Mouse (Mus musculus) liver, adult 2 months (tissue): ENCODE measurements around the gene Mpo. TPM values are rescaled to one million over a fixed set of nuclear protein-coding genes. Genes with fewer than 3 reads are reported as not detected.

Experiments
- DNase-seq: peaks from one replicate; pipeline ENCODE4 v3.0.0-alpha.2; 2011; ENCODE audit warnings: low read depth, low spot score; ENCODE audit errors: extremely low read depth
- H3K27ac ChIP-seq: fragments of 200-500 bp; replicated peaks from 2 replicates; pipeline ENCODE4 v1.5.1; 2012; ENCODE audit warnings: low read depth, mild to moderate bottlenecking, control low read depth, inconsistent platforms, low read length; ENCODE audit not compliant: insufficient read depth
- H3K27me3 ChIP-seq: fragments of 200-500 bp; 2 replicates; pipeline ENCODE4 v1.6.1; 2012; ENCODE audit warnings: mild to moderate bottlenecking, moderate library complexity, low read length, inconsistent platforms; ENCODE audit not compliant: control insufficient read depth, insufficient read depth
- H3K36me3 ChIP-seq: fragments of 200-500 bp; 2 replicates; pipeline ENCODE4 v1.6.1; 2012; ENCODE audit warnings: low read length, inconsistent platforms; ENCODE audit not compliant: control insufficient read depth, insufficient read depth
- H3K4me1 ChIP-seq: fragments of 200-500 bp; 2 replicates; pipeline ENCODE4 v1.6.1; 2011; ENCODE audit warnings: low read length; ENCODE audit not compliant: control insufficient read depth, insufficient read depth
- H3K4me3 ChIP-seq: fragments of 200-500 bp; 2 replicates; pipeline ENCODE4 v1.5.1; 2011; ENCODE audit warnings: low read depth, mild to moderate bottlenecking, control low read depth, low read length, moderate library complexity; ENCODE audit not compliant: insufficient read depth
- H3K79me2 ChIP-seq: fragments of 200-500 bp; 2 replicates; pipeline ENCODE4 v1.6.1; 2012; ENCODE audit warnings: inconsistent platforms, mild to moderate bottlenecking, low read length, moderate library complexity; ENCODE audit not compliant: control insufficient read depth, insufficient read depth
- H3K9ac ChIP-seq: fragments of 200-500 bp; 2 replicates; pipeline ENCODE4 v1.6.1; 2012; ENCODE audit warnings: low read depth, mild to moderate bottlenecking, control low read depth, inconsistent platforms, low read length
- CTCF ChIP-seq: fragments of 200-500 bp; IDR thresholded peaks from 2 replicates; pipeline ENCODE4 v1.5.1; 2011; ENCODE audit warnings: low read depth, low read length, control low read depth
- POLR2A ChIP-seq: fragments of 200-500 bp; IDR thresholded peaks from 2 replicates; pipeline ENCODE4 v1.6.1; 2011; ENCODE audit warnings: low read length, control low read depth; ENCODE audit not compliant: insufficient read depth; ENCODE audit errors: extremely low read depth
- WGBS: fragments of 180-500 bp; shearing (Covaris S2); methylation state at CpG from one replicate; pipeline ENCODE4 v1.1.7; 2018; 5-methylcytosine and 5-hydroxymethylcytosine counted together
- polyA plus RNA-seq: library from polyadenylated mRNA; depleted of rRNA; stranded (reverse); fragments of >200 nt; gene quantifications from 2 replicates; pipeline ENCODE4 v1.2.3, GENCODE M21; 2012
- total RNA-seq: library from RNA; depleted of rRNA; stranded (reverse); fragments of >200 nt; gene quantifications from 2 replicates; pipeline ENCODE4 v1.2.3, GENCODE M21; 2014

The Mpo gene
- total and polyA plus RNA-seq, 2 experiments: 0.06 TPM; not detected in 1

- H3K4me1 ChIP-seq: no peaks in the 10 kb centered on the region
- H3K4me3 ChIP-seq: peak overlapping the region; percentile 75
- DNase-seq: no peak
- H3K79me2 ChIP-seq: 0 out of 2 replicates have a peak, but pooled peaks cover 3% of the 10 kb centered on the region
- H3K27me3 ChIP-seq: no peaks in the 10 kb centered on the region
- H3K36me3 ChIP-seq: no peaks in the 10 kb centered on the region
- TF ChIP-seq CTCF (no peak), POLR2A (no peak)
- 83% methylated on average over 15 of the region's 15 CpGs for WGBS
- H3K9ac ChIP-seq: peak overlapping the region; percentile 29
- H3K27ac ChIP-seq: peak overlapping the region; percentile 54
Measured at GRCm38 (mm10) chr11:87756251-87756820, 37.0 kb upstream of the Mpo start.

- H3K4me3 ChIP-seq: peak overlapping the region; percentile 75
- TF ChIP-seq CTCF: no peak
- TF ChIP-seq POLR2A: no peak
- no peaks in the 10 kb centered on the region for H3K4me1 ChIP-seq
- no peaks in the 10 kb centered on the region for H3K27me3 ChIP-seq
- WGBS: 80% methylated on average over 25 of the region's 25 CpGs
- 0 out of 2 replicates have a peak, but pooled peaks cover 3% of the 10 kb centered on the region for H3K79me2 ChIP-seq
- no peak for DNase-seq
- peak overlapping the region; percentile 69 for H3K9ac ChIP-seq
- H3K36me3 ChIP-seq: no peaks in the 10 kb centered on the region
- peak overlapping the region; percentile 43; the same call in 1 of the 2 replicates for H3K27ac ChIP-seq
Measured at GRCm38 (mm10) chr11:87757001-87757954, 36.1 kb upstream of the Mpo start.

- no peaks in the 10 kb centered on the region for H3K36me3 ChIP-seq
- 0 out of 2 replicates have a peak, but pooled peaks cover 3% of the 10 kb centered on the region for H3K79me2 ChIP-seq
- no peaks in the 10 kb centered on the region for H3K4me1 ChIP-seq
- 79% methylated on average over 7 of the region's 7 CpGs for WGBS
- DNase-seq: no peak
- H3K4me3 ChIP-seq: no peak overlapping the region
- H3K27ac ChIP-seq: no peak overlapping the region
- H3K9ac ChIP-seq: no peak overlapping the region
- TF ChIP-seq CTCF (no peak), POLR2A (no peak)
- peaks cover 1% of the 10 kb centered on the region; the same call in 1 of the 2 replicates for H3K27me3 ChIP-seq
Measured at GRCm38 (mm10) chr11:87758161-87758911, 35.0 kb upstream of the Mpo start.

GRCm38 (mm10) chr11:87758957-87759608 is 34.3 kb upstream of the Mpo start:
- no peak for DNase-seq
- H3K4me3 ChIP-seq: no peak overlapping the region
- TF ChIP-seq CTCF: no peak
- TF ChIP-seq POLR2A: no peak
- H3K4me1 ChIP-seq: peaks cover 7% of the 10 kb centered on the region; the same call in 1 of the 2 replicates
- peaks cover 5% of the 10 kb centered on the region for H3K27me3 ChIP-seq
- H3K27ac ChIP-seq: no peak overlapping the region
- WGBS: 79% methylated on average over 4 of the region's 4 CpGs
- no peak overlapping the region for H3K9ac ChIP-seq
- 0 out of 2 replicates have a peak, but pooled peaks cover 3% of the 10 kb centered on the region for H3K79me2 ChIP-seq
- H3K36me3 ChIP-seq: no peaks in the 10 kb centered on the region

GRCm38 (mm10) chr11:87759609-87760005 is 33.8 kb upstream of the Mpo start:
- 0 out of 2 replicates have a peak, but pooled peaks cover 3% of the 10 kb centered on the region for H3K79me2 ChIP-seq
- H3K4me3 ChIP-seq: no peak overlapping the region
- peaks cover 10% of the 10 kb centered on the region for H3K27me3 ChIP-seq
- no peak overlapping the region for H3K27ac ChIP-seq
- H3K36me3 ChIP-seq: no peaks in the 10 kb centered on the region
- no peak overlapping the region for H3K9ac ChIP-seq
- 10% methylated on average over 3 of the region's 3 CpGs for WGBS
- H3K4me1 ChIP-seq: peaks cover 7% of the 10 kb centered on the region; the same call in 1 of the 2 replicates
- DNase-seq: no peak
- TF ChIP-seq CTCF (peak; percentile 11; the same call in 1 of the 2 replicates), POLR2A (no peak)
